Mouse (Mus musculus) heart, embryonic 12.5 days (tissue): Measurements from ENCODE around the gene Sec61b. TPM values are rescaled to one million over a fixed set of nuclear protein-coding genes. Genes with fewer than 3 reads are reported as not detected.

Source experiments
- ATAC-seq: fragments of 200-750 bp; cut with Nextera tagmentation; 2 replicates; pipeline ENCODE4 v1.8.0; 2017; ENCODE audit warnings: moderate TSS enrichment, moderate library complexity; ENCODE audit not compliant: insufficient number of reproducible peaks, low FRiP score
- H3K27ac ChIP-seq: fragments of 300-500 bp; sonication (generic); 2 replicates; pipeline ENCODE4 v1.5.1; 2016; ENCODE audit warnings: mild to moderate bottlenecking, moderate library complexity; ENCODE audit not compliant: poor library complexity, severe bottlenecking
- H3K27me3 ChIP-seq: fragments of 300-500 bp; sonication (generic); replicated peaks from 2 replicates; pipeline ENCODE4 v1.6.1; 2016; ENCODE audit warnings: mild to moderate bottlenecking, moderate library complexity
- H3K36me3 ChIP-seq: fragments of 300-500 bp; sonication (generic); 2 replicates; pipeline ENCODE4 v1.6.1; 2016; ENCODE audit warnings: mild to moderate bottlenecking, moderate library complexity
- H3K4me1 ChIP-seq: fragments of 300-500 bp; sonication (generic); replicated peaks from 2 replicates; pipeline ENCODE4 v1.6.1; 2016; ENCODE audit warnings: mild to moderate bottlenecking
- H3K4me2 ChIP-seq: fragments of 300-500 bp; sonication (generic); 2 replicates; pipeline ENCODE4 v1.6.1; 2016; ENCODE audit warnings: mild to moderate bottlenecking, moderate library complexity
- H3K4me3 ChIP-seq: fragments of 300-500 bp; sonication (generic); 2 replicates; pipeline ENCODE4 v1.5.1; 2016; ENCODE audit warnings: mild to moderate bottlenecking
- H3K9ac ChIP-seq: fragments of 300-500 bp; sonication (generic); 2 replicates; pipeline ENCODE4 v1.6.1; 2016; ENCODE audit warnings: mild to moderate bottlenecking, moderate library complexity
- H3K9me3 ChIP-seq: fragments of 300-500 bp; sonication (generic); replicated peaks from 2 replicates; pipeline ENCODE4 v1.6.1; 2016; ENCODE audit warnings: mild to moderate bottlenecking, moderate library complexity
- WGBS: fragments of 180-500 bp; shearing (Covaris S2); methylation state at CpG from one replicate; pipeline ENCODE4 v1.1.7; 2016; 5-methylcytosine and 5-hydroxymethylcytosine counted together
- polyA plus RNA-seq: library from polyadenylated mRNA; unstranded; fragments of >200 nt; fragmentation: Nextera tagmentation; extraction: Ambion mirVana; gene quantifications from 2 replicates; pipeline ENCODE4 v1.2.1, GENCODE M21; 2016

Gene Sec61b
- polyA plus RNA-seq, 1 experiment from 2014 or later, result 168 TPM

- ATAC-seq, result no peak
- Histone ChIP-seq H3K36me3 (no peaks in the 10 kb centered on the region), H3K9ac (no peak overlapping the region), H3K4me3 (no peak overlapping the region), H3K27me3 (no peaks in the 10 kb centered on the region; the same call in none of the 2 replicates), H3K4me1 (peaks cover 5% of the 10 kb centered on the region; the same call in 1 of the 2 replicates), H3K27ac (no peak overlapping the region), H3K9me3 (no peaks in the 10 kb centered on the region), H3K4me2 (no peak overlapping the region)
- WGBS, result 85% methylated on average over 11 of the region's 11 CpGs
Measured at GRCm38 (mm10) chr4:47440951-47441350, 33.5 kb upstream of the Sec61b start.

- no peak overlapping the region for H3K4me3 ChIP-seq
- WGBS, result 88% methylated on average over 3 of the region's 3 CpGs
- no peak overlapping the region for H3K4me2 ChIP-seq
Measured at GRCm38 (mm10) chr4:47448526-47448925, 25.9 kb upstream of the Sec61b start.

GRCm38 (mm10) chr4:47449116-47449515 is 25.3 kb upstream of the Sec61b start:
- no peak for ATAC-seq
- Histone ChIP-seq H3K4me3 (no peak overlapping the region), H3K27ac (no peak overlapping the region), H3K4me1 (no peaks in the 10 kb centered on the region), H3K36me3 (no peaks in the 10 kb centered on the region), H3K9me3 (no peaks in the 10 kb centered on the region), H3K4me2 (no peak overlapping the region), H3K27me3 (peaks cover 9% of the 10 kb centered on the region), H3K9ac (no peak overlapping the region)
- WGBS, result 54% methylated on average over 5 of the region's 5 CpGs

More at GRCm38 (mm10) chr4:47448526-47448925, 25.9 kb upstream of the Sec61b start:
- no peaks in the 10 kb centered on the region for H3K4me1 ChIP-seq
- no peak overlapping the region for H3K9ac ChIP-seq
- H3K27ac ChIP-seq, result no peak overlapping the region
- H3K36me3 ChIP-seq, result no peaks in the 10 kb centered on the region
- no peak for ATAC-seq
- H3K27me3 ChIP-seq, result peaks cover 9% of the 10 kb centered on the region
- H3K9me3 ChIP-seq, result no peaks in the 10 kb centered on the region

GRCm38 (mm10) chr4:47449586-47450522 is 24.6 kb upstream of the Sec61b start:
- Histone ChIP-seq H3K27ac (no peak overlapping the region), H3K36me3 (no peaks in the 10 kb centered on the region), H3K27me3 (peaks cover 9% of the 10 kb centered on the region), H3K4me3 (no peak overlapping the region), H3K4me2 (no peak overlapping the region), H3K9me3 (no peaks in the 10 kb centered on the region), H3K9ac (no peak overlapping the region), H3K4me1 (no peaks in the 10 kb centered on the region)
- 36% methylated on average over 18 of the region's 18 CpGs for WGBS
- ATAC-seq, result no peak

GRCm38 (mm10) chr4:47467196-47467595 is 7.3 kb upstream of the Sec61b start:
- Histone ChIP-seq H3K27ac (no peak overlapping the region), H3K9ac (no peak overlapping the region), H3K4me3 (no peak overlapping the region), H3K4me2 (no peak overlapping the region), H3K27me3 (no peaks in the 10 kb centered on the region), H3K9me3 (peaks cover 9% of the 10 kb centered on the region; the same call in 1 of the 2 replicates), H3K36me3 (peaks cover 59% of the 10 kb centered on the region), H3K4me1 (peaks cover under 1% of the 10 kb centered on the region; the same call in 1 of the 2 replicates)
- WGBS, result 87% methylated on average over 2 of the region's 2 CpGs
- no peak for ATAC-seq

GRCm38 (mm10) chr4:47473586-47473967 is 881 bp upstream of the Sec61b start:
- H3K36me3 ChIP-seq, result peaks cover 64% of the 10 kb centered on the region
- 5% methylated on average over 11 of the region's 14 CpGs for WGBS
- H3K27ac ChIP-seq, result peak overlapping the region; percentile 94
- no peaks in the 10 kb centered on the region for H3K27me3 ChIP-seq
- no peak; the same call in 1 of the 2 replicates for ATAC-seq
- peaks cover 26% of the 10 kb centered on the region for H3K4me1 ChIP-seq
- peak overlapping the region; percentile 82 for H3K4me3 ChIP-seq
- H3K9ac ChIP-seq, result peak overlapping the region; percentile 89
- peak overlapping the region; percentile 88 for H3K4me2 ChIP-seq
- H3K9me3 ChIP-seq, result peaks cover 2% of the 10 kb centered on the region; the same call in 1 of the 2 replicates

GRCm38 (mm10) chr4:47474730-47475643 is 529 bp downstream of the Sec61b start:
- Histone ChIP-seq H3K9me3 (no peaks in the 10 kb centered on the region), H3K27ac (peak overlapping the region; percentile 94), H3K27me3 (no peaks in the 10 kb centered on the region), H3K36me3 (peaks cover 60% of the 10 kb centered on the region), H3K4me1 (peaks cover 26% of the 10 kb centered on the region), H3K9ac (peak overlapping the region; percentile 89), H3K4me2 (peak overlapping the region; percentile 88), H3K4me3 (peak overlapping the region; percentile 82)
- 11% methylated on average over 31 of the region's 31 CpGs for WGBS
- peak; percentile 7; the same call in 1 of the 2 replicates for ATAC-seq

- Histone ChIP-seq H3K9ac (no peak overlapping the region), H3K27ac (no peak overlapping the region), H3K27me3 (no peaks in the 10 kb centered on the region), H3K9me3 (no peaks in the 10 kb centered on the region), H3K4me3 (no peak overlapping the region), H3K36me3 (peaks cover 62% of the 10 kb centered on the region), H3K4me1 (peaks cover 22% of the 10 kb centered on the region), H3K4me2 (no peak overlapping the region)
- WGBS, result 90% methylated on average over 6 of the region's 6 CpGs
- ATAC-seq, result no peak
Measured at GRCm38 (mm10) chr4:47477539-47477938, 3.1 kb downstream of the Sec61b start.

GRCm38 (mm10) chr4:47480095-47480494 is 5.6 kb downstream of the Sec61b start:
- Histone ChIP-seq H3K9ac (no peak overlapping the region), H3K9me3 (no peaks in the 10 kb centered on the region), H3K4me1 (peaks cover 12% of the 10 kb centered on the region), H3K4me2 (no peak overlapping the region), H3K36me3 (peaks cover 78% of the 10 kb centered on the region), H3K27me3 (no peaks in the 10 kb centered on the region), H3K27ac (no peak overlapping the region), H3K4me3 (no peak overlapping the region)
- no peak for ATAC-seq
- 91% methylated on average over 13 of the region's 13 CpGs for WGBS

- H3K9ac ChIP-seq, result no peak overlapping the region
- ATAC-seq, result no peak
- no peaks in the 10 kb centered on the region for H3K27me3 ChIP-seq
- H3K36me3 ChIP-seq, result peaks cover 78% of the 10 kb centered on the region
- peaks cover 7% of the 10 kb centered on the region for H3K4me1 ChIP-seq
- H3K9me3 ChIP-seq, result no peaks in the 10 kb centered on the region
- H3K4me3 ChIP-seq, result no peak overlapping the region
- no peak overlapping the region for H3K27ac ChIP-seq
- 91% methylated on average over 9 of the region's 9 CpGs for WGBS
- H3K4me2 ChIP-seq, result no peak overlapping the region
Measured at GRCm38 (mm10) chr4:47480576-47480975, 6.1 kb downstream of the Sec61b start.

GRCm38 (mm10) chr4:47491243-47491642 is 16.8 kb downstream of the Sec61b start:
- Histone ChIP-seq H3K4me2 (no peak overlapping the region), H3K9ac (no peak overlapping the region), H3K27me3 (no peaks in the 10 kb centered on the region), H3K9me3 (no peaks in the 10 kb centered on the region), H3K36me3 (no peaks in the 10 kb centered on the region), H3K4me1 (peaks cover 7% of the 10 kb centered on the region; the same call in 1 of the 2 replicates), H3K4me3 (no peak overlapping the region), H3K27ac (no peak overlapping the region)
- 85% methylated on average over 6 of the region's 6 CpGs for WGBS
- ATAC-seq, result no peak
